Mouse (Mus musculus) heart, postnatal 25 days (tissue): Measurements from ENCODE around the gene Nova1. TPM values are rescaled to one million over a fixed set of nuclear protein-coding genes. Genes with fewer than 3 reads are reported as not detected.

Experiments
- DNase-seq: peaks from one replicate; pipeline ENCODE4 v3.0.0; 2022; ENCODE audit warnings: low spot score
- intact Hi-C: fragments of 180-260 bp; cut with DNase I; formaldehyde crosslinking; loops from one replicate; pipeline ENCODE4 v1.15.1; 2025
- total RNA-seq, 2 experiments: library from RNA; stranded (reverse); gene quantifications; 2 replicates each; pipeline ENCODE4 v1.2.3; 2021

The Nova1 gene
- total RNA-seq: 1 to 10 TPM; 2.2 to 3.1 TPM

GRCm38 (mm10) chr12:46818856-46819347, at the start of gene Nova1:
Gene Nova1 (minus strand): TSS chr12:46818929.
- peak; percentile 42 for DNase-seq
- intact Hi-C loops: no loop called here

- DNase-seq: peak; percentile 92
- intact Hi-C loops: no loop called here
Measured at GRCm38 (mm10) chr12:46819348-46820022, 756 bp upstream of the Nova1 start.

GRCm38 (mm10) chr12:46818021-46818855, 491 bp downstream of the Nova1 start:
- peak; percentile 5 for DNase-seq
- intact Hi-C loops: no loop called here

- intact Hi-C loops: no loop called here
- DNase-seq: no peak
Measured at GRCm38 (mm10) chr12:46817211-46817803, 1.4 kb downstream of the Nova1 start.

GRCm38 (mm10) chr12:46816291-46816690, 2.4 kb downstream of the Nova1 start:
- intact Hi-C loops: no loop called here

GRCm38 (mm10) chr12:46815697-46816096, 3.0 kb downstream of the Nova1 start:
- no peak for DNase-seq
- intact Hi-C loops: no loop called here

More at GRCm38 (mm10) chr12:46816291-46816690, 2.4 kb downstream of the Nova1 start:
- DNase-seq: no peak

- intact Hi-C loops: no loop called here
- DNase-seq: no peak
Measured at GRCm38 (mm10) chr12:46814820-46815219, 3.9 kb downstream of the Nova1 start.

GRCm38 (mm10) chr12:46801311-46801710, 17.4 kb downstream of the Nova1 start:
- intact Hi-C loops: no loop called here
- no peak for DNase-seq

- intact Hi-C loops: no loop called here
- DNase-seq: no peak
Measured at GRCm38 (mm10) chr12:46782301-46783280, 36.1 kb downstream of the Nova1 start.

- no peak for DNase-seq
- intact Hi-C loops: no loop called here
Measured at GRCm38 (mm10) chr12:46781481-46781880, 37.2 kb downstream of the Nova1 start.

GRCm38 (mm10) chr12:46780983-46781382, 37.7 kb downstream of the Nova1 start:
- DNase-seq: no peak
- intact Hi-C loops: no loop called here

GRCm38 (mm10) chr12:46759450-46759849, 59.3 kb downstream of the Nova1 start:
- intact Hi-C loops: no loop called here
- no peak for DNase-seq

GRCm38 (mm10) chr12:46754325-46754848, 64.3 kb downstream of the Nova1 start:
- DNase-seq: no peak
- intact Hi-C loops: no loop called here

GRCm38 (mm10) chr12:46753096-46753495, 65.6 kb downstream of the Nova1 start:
- no peak for DNase-seq
- intact Hi-C loops: no loop called here

GRCm38 (mm10) chr12:46733261-46733660, 85.5 kb downstream of the Nova1 start:
- DNase-seq: no peak
- intact Hi-C loops: no loop called here

- no peak for DNase-seq
- intact Hi-C loops: no loop called here
Measured at GRCm38 (mm10) chr12:46731943-46732342, 86.8 kb downstream of the Nova1 start.

- intact Hi-C loops: no loop called here
- DNase-seq: no peak
Measured at GRCm38 (mm10) chr12:46721914-46722313, 96.8 kb downstream of the Nova1 start.

- DNase-seq: no peak
Measured at GRCm38 (mm10) chr12:46719076-46719475, 99.7 kb downstream of the Nova1 start.

GRCm38 (mm10) chr12:46710094-46710493, 108.6 kb downstream of the Nova1 start:
- DNase-seq: no peak

More at GRCm38 (mm10) chr12:46719076-46719475, 99.7 kb downstream of the Nova1 start:
- intact Hi-C loops: no loop called here

More at GRCm38 (mm10) chr12:46710094-46710493, 108.6 kb downstream of the Nova1 start:
- intact Hi-C loops: no loop called here
